Mouse (Mus musculus) lung, adult 2 months (tissue): ENCODE results near the gene Fscn1. TPM values are rescaled to one million over a fixed set of nuclear protein-coding genes. Genes with fewer than 3 reads are reported as not detected.

ENCODE experiments used
- DNase-seq: peaks from one replicate; pipeline ENCODE4 v3.0.0; 2022
- H3K4me1 ChIP-seq: fragments of 200-500 bp; 2 replicates; pipeline ENCODE4 v1.6.1; 2011; ENCODE audit warnings: low read length; ENCODE audit not compliant: control insufficient read depth, insufficient read depth
- H3K4me3 ChIP-seq: fragments of 200-500 bp; replicated peaks from 2 replicates; pipeline ENCODE3; 2011; ENCODE audit warnings: low read depth, mild to moderate bottlenecking, control low read depth, low read length; ENCODE audit errors: extremely low read depth
- CTCF ChIP-seq: fragments of 200-500 bp; IDR thresholded peaks from 2 replicates; pipeline ENCODE4 v1.5.1; 2011; ENCODE audit warnings: mild to moderate bottlenecking, low read length, control low read depth; ENCODE audit not compliant: insufficient read depth
- POLR2A ChIP-seq: fragments of 200-500 bp; IDR thresholded peaks from 2 replicates; pipeline ENCODE4 v1.6.1; 2011; ENCODE audit warnings: low read depth, mild to moderate bottlenecking, control low read depth, low read length, borderline replicate concordance; ENCODE audit errors: extremely low read depth
- WGBS: fragments of 180-500 bp; shearing (Covaris S2); methylation state at CpG from one replicate; pipeline ENCODE4 v1.1.7; 2018; 5-methylcytosine and 5-hydroxymethylcytosine counted together
- polyA plus RNA-seq: library from polyadenylated mRNA; depleted of rRNA; stranded (reverse); fragments of >200 nt; gene quantifications from 2 replicates; pipeline ENCODE4 v1.2.3, GENCODE M21; 2012

Gene Fscn1
- polyA plus RNA-seq, 1 experiment, result 21.0 TPM

DNA sequence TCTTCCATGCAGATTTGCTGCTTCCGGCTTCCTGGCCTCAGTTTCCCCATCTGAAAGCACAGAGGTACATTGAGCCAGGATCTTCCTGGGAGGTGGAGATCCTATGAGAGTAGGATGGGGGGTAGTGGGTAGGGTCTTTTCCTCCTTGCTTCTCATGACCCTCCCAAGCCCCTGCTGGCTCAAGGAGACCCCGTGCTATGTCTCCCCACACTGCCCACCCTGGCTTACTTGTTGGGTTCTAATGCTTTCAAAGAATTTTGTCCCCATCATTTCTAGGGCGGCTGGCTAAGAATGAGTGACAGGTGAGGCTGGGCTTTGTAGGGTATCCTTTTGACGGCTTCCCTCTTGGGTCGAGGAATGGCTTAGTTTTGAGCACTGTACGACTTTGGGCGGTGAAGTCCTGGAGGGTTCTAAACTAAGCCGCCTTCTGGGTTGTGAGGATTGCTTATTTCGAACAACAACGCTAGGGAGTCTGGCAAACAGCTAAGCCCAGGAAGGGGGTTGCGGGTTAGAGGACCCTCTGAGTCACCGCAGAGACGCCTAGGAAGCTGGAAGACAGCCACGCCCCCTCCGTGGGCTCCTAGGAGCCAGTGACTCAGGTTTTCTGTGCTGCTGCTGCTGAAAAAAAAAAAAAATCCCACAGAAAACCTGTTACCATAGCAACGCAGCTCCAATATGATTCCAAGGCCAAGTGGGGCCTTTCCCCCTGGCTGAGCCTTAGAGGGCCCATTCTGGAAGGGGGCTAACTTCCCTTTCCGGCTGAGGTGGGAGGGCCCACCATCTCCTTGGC, 3.8 kb downstream of the Fscn1 start:
- 41% methylated on average over 17 of the region's 17 CpGs for WGBS
- Histone ChIP-seq H3K4me1 (peaks cover 14% of the 10 kb centered on the region), H3K4me3 (no peak overlapping the region)
- DNase-seq, result no peak
- TF ChIP-seq CTCF (no peak), POLR2A (no peak)

DNA sequence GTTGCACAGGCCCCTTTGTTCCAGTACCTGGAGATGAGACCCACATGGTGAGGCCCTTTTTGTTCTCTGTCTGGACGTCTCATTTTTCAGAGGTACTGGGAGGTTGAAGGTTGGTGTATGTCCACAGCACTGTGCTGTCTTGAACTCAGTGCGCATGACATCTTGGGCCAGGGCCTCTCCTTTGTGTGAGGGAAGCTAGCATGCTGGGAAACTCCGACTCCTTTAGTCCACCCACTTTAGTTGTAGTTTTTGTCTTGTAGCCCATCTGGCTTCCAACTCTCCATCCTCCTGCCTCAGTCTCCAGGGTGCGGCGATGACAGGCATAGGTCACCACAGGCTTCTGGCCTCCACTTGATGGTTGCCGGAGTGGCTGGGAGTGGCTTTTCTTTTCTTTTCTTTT, 4.5 kb downstream of the Fscn1 start:
- 89% methylated on average over 6 of the region's 6 CpGs for WGBS
- no peak for DNase-seq
- Histone ChIP-seq H3K4me1 (peaks cover 14% of the 10 kb centered on the region), H3K4me3 (no peak overlapping the region)
- TF ChIP-seq CTCF (no peak), POLR2A (no peak)

DNA sequence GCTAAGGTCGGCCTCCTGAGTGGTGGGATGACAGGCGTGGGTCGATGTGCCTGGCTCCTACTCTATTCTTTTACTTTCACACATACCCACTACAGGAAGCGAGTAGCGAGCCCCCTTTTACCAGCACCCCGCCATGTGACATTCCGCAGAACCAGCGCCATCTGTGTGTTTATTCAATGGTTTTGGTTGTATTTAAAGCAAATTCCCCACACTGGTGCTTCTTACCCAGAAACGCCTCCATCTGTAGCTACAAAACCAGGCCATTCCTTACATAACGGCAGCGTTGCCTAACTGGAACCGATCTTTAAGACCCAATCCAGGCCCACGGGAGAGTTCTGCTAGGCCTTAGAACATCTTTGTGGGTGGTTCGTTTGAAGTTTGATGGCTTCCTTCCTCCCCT, 8.3 kb downstream of the Fscn1 start:
- DNase-seq, result no peak
- WGBS, result 84% methylated on average over 14 of the region's 14 CpGs
- Histone ChIP-seq H3K4me1 (no peaks in the 10 kb centered on the region), H3K4me3 (no peak overlapping the region)
- TF ChIP-seq CTCF, result no peak
- no peak for TF ChIP-seq POLR2A

DNA sequence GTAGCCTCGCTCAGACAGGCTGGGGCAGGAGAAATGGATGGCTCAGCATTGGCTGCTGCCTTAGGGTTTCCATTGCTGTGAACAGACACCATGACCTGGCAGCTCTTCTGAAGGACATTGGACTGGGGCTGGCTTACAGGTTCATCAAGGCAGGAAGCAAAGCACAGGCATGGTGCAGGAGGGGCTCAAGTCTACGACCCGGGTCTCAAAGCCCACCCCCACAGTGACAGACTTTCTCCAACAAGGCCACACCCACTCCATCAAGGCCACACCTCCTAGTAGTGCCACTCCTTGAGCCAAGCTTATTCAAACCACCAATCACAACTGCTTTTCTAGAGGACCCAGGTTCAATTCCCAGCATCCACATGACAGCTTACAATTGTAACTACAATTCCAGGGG, 13.8 kb downstream of the Fscn1 start:
- DNase-seq, result no peak
- no peak for TF ChIP-seq CTCF
- no peak for TF ChIP-seq POLR2A
- no peak overlapping the region for H3K4me3 ChIP-seq
- H3K4me1 ChIP-seq, result no peaks in the 10 kb centered on the region; the same call in 1 of the 2 replicates
- 45% methylated on average over 3 of the region's 3 CpGs for WGBS

DNA sequence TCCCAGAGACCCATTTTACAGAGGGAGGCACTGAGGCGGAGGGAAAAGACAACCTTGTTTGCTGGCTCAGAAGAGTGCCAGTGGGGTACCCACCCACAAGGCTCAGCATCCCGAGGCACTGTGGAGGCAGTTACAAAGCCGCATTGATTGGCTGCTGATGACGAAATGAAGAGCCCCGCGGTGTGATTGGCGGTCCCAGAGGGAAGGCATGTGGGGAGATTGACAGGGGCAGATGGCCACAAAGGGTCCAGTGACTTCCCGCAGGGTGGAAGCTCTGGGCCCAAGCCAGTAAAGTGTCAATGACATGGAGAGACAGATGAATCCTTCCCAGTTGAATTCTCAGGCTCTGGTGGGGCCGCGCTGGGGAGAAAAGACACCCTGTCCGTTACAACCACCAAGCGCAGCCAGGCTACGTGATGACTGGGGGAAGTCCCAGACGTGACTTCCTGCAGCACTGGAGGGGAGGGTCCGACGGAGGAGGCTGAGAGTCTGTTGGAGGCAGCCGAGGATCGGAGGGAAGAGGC, 14.5 kb downstream of the Fscn1 start:
- 14% methylated on average over 18 of the region's 18 CpGs for WGBS
- DNase-seq, result no peak
- no peaks in the 10 kb centered on the region; the same call in 1 of the 2 replicates for H3K4me1 ChIP-seq
- no peak for TF ChIP-seq POLR2A
- TF ChIP-seq CTCF, result no peak
- H3K4me3 ChIP-seq, result no peak overlapping the region

DNA sequence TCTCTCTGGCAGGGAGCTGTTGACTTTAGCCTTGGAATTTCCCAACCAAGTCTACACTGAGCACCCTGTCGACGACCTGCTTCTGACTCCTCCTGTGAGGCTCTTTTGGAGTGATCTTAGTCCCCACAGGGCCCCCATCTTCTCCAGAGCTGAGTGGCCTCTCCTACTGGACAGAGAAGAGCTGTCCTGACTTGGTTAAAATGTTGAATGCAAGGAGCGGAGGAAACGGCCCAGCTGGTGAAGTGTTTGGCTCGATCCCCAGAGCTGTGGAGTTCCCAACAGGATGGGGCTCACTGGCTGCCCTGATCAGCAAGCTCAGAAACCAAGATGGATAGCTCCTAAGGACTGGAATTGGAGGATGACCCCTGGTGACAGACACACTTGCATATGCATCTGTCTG, 16.4 kb downstream of the Fscn1 start:
- WGBS, result 18% methylated on average over 5 of the region's 5 CpGs
- H3K4me3 ChIP-seq, result no peak overlapping the region
- no peak for TF ChIP-seq POLR2A
- TF ChIP-seq CTCF, result no peak
- no peak for DNase-seq
- H3K4me1 ChIP-seq, result no peaks in the 10 kb centered on the region; the same call in 1 of the 2 replicates

DNA sequence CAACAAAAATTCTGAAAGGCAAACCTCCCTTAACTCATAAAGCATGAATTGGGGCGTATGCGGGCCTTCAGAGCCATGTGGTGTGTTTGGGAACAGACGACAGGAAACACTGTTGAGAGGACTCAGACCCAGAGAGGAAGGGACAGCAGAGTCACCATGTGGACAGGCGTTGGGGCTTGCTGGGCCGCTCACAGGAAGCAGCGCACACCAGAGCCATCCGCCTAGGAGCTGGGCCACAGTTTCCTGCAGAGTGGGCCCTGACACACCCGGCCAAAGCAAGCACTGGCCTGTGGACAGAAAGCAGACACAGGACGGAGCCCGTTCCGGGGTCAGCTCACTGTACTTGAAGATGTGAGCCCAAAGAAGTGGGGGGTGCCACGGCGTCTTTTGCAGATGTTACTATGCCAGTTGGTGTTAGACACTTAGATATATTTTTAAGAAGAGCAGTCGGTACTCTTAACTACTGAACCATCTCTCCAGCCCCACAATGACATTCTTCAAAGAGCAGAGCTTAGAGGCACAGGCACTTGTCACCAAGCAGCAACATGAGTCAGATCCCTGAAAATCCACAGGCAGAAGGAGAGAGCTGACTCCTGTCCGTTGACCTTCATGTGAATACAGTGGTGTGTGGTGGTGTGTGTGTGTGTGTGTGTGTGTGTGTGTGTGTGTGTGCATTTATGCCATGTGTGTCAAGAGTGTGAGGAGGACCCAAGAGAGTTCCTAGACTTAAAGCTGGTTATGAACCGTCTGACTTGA, 22.1 kb downstream of the Fscn1 start:
- 43% methylated on average over 16 of the region's 16 CpGs for WGBS
- H3K4me1 ChIP-seq, result peaks cover 3% of the 10 kb centered on the region
- TF ChIP-seq CTCF, result no peak
- TF ChIP-seq POLR2A, result no peak

DNA sequence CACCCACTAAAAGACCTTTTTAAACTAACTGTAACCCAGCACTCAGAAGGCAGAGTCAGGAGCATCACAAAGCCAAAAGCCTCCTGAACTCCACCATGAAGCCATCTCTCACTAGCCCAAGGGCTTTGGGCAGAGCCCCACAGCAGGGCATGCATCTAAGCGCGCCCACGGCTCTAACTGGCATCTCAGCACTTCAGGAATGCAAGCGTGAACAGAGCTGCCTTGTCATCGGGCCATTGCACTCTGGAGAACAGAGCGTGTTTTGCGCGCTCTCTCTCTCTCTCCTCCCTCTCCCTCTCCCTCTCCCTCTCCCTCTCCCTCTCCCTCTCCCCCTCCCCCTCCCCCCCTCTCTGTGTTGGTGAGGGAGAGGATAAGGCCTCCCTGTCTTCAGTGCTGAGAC, 23.0 kb downstream of the Fscn1 start:
- Histone ChIP-seq H3K4me1 (peaks cover 3% of the 10 kb centered on the region), H3K4me3 (no peak overlapping the region)
- WGBS, result 79% methylated on average over 8 of the region's 8 CpGs
- TF ChIP-seq CTCF (no peak), POLR2A (no peak)
- no peak for DNase-seq

More for the DNA sequence above, 22.1 kb downstream of the Fscn1 start:
- DNase-seq, result no peak
- no peak overlapping the region for H3K4me3 ChIP-seq

DNA sequence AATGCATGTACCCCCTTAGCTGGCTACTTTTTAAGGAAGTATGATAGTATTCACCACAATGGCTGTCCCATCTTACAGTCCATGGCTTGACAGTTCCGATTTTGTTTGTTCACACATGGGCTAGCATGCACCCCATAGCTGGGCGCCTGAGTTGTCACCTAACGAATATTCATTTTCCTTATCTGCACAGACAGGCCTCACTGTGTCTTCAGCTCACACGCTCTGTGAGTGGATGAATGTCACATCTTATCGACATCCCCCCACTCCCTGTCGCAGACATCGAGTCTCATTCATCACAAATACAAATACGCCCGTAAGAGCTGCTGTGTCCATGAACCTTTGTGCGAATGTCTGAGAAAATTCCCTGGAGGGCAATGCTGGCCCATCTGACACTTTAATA, 24.1 kb downstream of the Fscn1 start:
- peaks cover 3% of the 10 kb centered on the region for H3K4me1 ChIP-seq
- WGBS, result 86% methylated on average over 10 of the region's 10 CpGs
- no peak overlapping the region for H3K4me3 ChIP-seq
- no peak for TF ChIP-seq POLR2A
- no peak for TF ChIP-seq CTCF
- no peak for DNase-seq
